Mouse (Mus musculus) subcutaneous adipose tissue, adult 2 months (tissue): ENCODE measurements around the gene Olfr680-ps1. TPM values are rescaled to one million over a fixed set of nuclear protein-coding genes. Genes with fewer than 3 reads are reported as not detected.

Experiments
- polyA plus RNA-seq: library from polyadenylated mRNA; depleted of rRNA; stranded (reverse); fragments of >200 nt; gene quantifications from 2 replicates; pipeline ENCODE4 v1.2.3, GENCODE M21; 2012; ENCODE audit warnings: low replicate concordance; rRNA removed

Gene Olfr680-ps1
- not detected in 2 replicates for polyA plus RNA-seq

DNA sequence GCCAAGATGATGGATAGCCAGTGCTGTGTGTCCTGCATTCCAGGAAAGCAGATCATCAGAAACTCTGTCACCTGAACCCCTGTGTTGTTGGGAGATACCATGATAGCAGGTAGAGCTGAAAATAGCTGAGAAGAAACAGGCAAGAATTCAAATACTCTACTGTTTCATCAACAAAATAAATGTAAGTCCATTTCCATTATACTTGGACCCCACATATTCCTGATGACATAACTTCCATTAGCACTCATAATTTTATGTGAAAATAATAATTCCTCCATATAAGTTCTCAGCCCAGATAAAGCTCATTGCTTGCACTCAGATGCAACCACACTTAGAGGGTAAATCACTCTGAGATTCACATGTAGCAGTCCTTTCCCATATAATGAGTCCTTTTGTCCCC is at the start of gene Olfr680-ps1:
Olfr680-ps1 (minus strand) TSS at position 101 of the 400 bp plus-strand sequence.

DNA sequence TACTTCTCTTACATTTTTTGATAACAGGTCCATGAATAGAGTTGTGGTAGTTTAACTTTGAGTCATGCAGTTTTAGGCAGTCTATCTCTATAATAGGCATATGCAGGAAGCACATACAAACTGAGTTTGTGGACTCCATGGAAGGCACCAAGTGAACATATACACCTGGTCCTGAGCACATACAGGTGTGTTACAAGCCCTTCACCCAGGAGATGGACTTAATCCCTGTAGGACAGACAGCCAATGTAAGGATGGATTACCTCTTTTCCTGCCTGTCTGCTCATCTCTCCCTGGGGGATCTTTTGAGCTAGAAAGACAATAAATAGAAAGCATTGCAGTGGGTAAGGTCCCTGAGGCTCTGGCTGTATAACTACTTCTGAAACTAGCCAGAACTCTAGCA is 23.9 kb upstream of the Olfr680-ps1 start, which contains the start of gene Olfr681:
Olfr681 (plus strand) TSS at position 301 of the 400 bp plus-strand sequence.

DNA sequence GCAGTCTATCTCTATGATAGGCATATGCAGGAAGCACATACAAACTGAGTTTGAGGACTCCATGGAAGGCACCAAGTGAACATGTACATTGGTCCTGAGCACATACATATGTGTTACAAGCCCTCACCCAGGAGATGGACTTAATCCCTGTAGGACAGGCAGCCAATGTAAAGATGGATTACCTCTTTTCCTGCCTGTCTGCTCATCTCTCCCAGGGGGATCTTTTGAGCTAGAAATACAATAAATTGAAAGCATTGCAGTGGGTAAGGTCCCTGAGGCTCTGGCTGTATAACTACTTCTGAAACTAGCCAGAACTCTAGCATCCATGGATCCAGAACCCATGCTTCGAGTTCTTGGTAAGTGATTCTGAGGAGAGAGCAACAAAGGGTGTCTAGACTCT is 11.7 kb downstream of the Olfr680-ps1 start, which contains the start of gene Olfr679:
Olfr679 (plus strand) TSS at position 301 of the 400 bp plus-strand sequence.

DNA sequence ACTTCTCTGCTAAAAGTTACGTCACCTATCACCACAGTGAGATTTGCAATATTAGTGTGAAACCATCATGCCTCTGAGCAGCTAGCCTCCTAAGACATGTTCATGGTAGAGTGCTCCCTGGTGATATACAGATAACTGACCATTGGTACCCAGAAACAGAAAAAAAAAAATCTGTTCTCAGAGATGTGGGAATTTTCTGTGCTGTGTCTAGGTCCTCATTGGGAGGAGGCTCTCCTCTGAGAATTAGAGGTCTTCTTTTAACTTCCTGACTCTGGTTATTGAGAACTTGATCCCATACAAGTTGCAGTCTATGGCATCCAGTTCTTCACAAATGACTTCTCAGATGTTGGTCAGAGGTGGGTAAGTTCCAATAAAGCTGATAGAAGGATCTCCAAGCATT is 28.4 kb downstream of the Olfr680-ps1 start, which contains the start of gene Olfr678:
Olfr678 (plus strand) TSS at position 301 of the 400 bp plus-strand sequence.

Other genes starting within 250 kb of the Olfr680-ps1 start
- gene Usp17la, start 235.8 kb downstream of the Olfr680-ps1 start, polyA plus RNA-seq: not detected in 2 replicates
- not detected in 2 replicates for gene Olfr665, start 214.8 kb downstream of the Olfr680-ps1 start, polyA plus RNA-seq
- gene Olfr666, start 196.9 kb downstream of the Olfr680-ps1 start, polyA plus RNA-seq: not detected in 2 replicates
- gene Olfr667, start 171.3 kb downstream of the Olfr680-ps1 start, polyA plus RNA-seq: not detected in 2 replicates
- not detected in 2 replicates for gene Olfr668, start 164.8 kb downstream of the Olfr680-ps1 start, polyA plus RNA-seq
- not detected in 2 replicates for gene Olfr669, start 158.6 kb downstream of the Olfr680-ps1 start, polyA plus RNA-seq
- gene Olfr670, start 130.2 kb downstream of the Olfr680-ps1 start, polyA plus RNA-seq: not detected in 2 replicates
- gene Olfr671, start 113.7 kb downstream of the Olfr680-ps1 start, polyA plus RNA-seq: not detected in 2 replicates
- gene Olfr672, start 90.8 kb downstream of the Olfr680-ps1 start, polyA plus RNA-seq: not detected in 2 replicates
- not detected in 2 replicates for gene Olfr675, start 64.4 kb downstream of the Olfr680-ps1 start, polyA plus RNA-seq
- not detected in 2 replicates for gene Olfr676, start 60.1 kb downstream of the Olfr680-ps1 start, polyA plus RNA-seq
- gene Olfr677, start 41.4 kb downstream of the Olfr680-ps1 start, polyA plus RNA-seq: not detected in 2 replicates
- gene Olfr678, start 28.3 kb downstream of the Olfr680-ps1 start, polyA plus RNA-seq: not detected in 2 replicates
- gene Olfr679, start 11.6 kb downstream of the Olfr680-ps1 start, polyA plus RNA-seq: not detected in 2 replicates
- not detected in 2 replicates for gene Olfr681, start 24.0 kb upstream of the Olfr680-ps1 start, polyA plus RNA-seq
- gene Olfr683, start 54.2 kb upstream of the Olfr680-ps1 start, polyA plus RNA-seq: not detected in 2 replicates
- gene Olfr684, start 70.8 kb upstream of the Olfr680-ps1 start, polyA plus RNA-seq: not detected in 2 replicates
- gene Olfr685, start 93.2 kb upstream of the Olfr680-ps1 start, polyA plus RNA-seq: not detected in 2 replicates
- not detected in 2 replicates for gene Olfr686, start 114.7 kb upstream of the Olfr680-ps1 start, polyA plus RNA-seq
- not detected in 2 replicates for gene Olfr688, start 195.3 kb upstream of the Olfr680-ps1 start, polyA plus RNA-seq
- gene Olfr689, start 218.3 kb upstream of the Olfr680-ps1 start, polyA plus RNA-seq: not detected in 2 replicates
- gene Olfr690, start 241.3 kb upstream of the Olfr680-ps1 start, polyA plus RNA-seq: not detected in 2 replicates
- not detected in 2 replicates for gene Olfr691, start 249.5 kb upstream of the Olfr680-ps1 start, polyA plus RNA-seq